Mouse (Mus musculus) embryonic facial prominence, embryonic 13.5 days (tissue): ENCODE measurements around the gene Grb7. TPM values are rescaled to one million over a fixed set of nuclear protein-coding genes. Genes with fewer than 3 reads are reported as not detected.
A peak's percentile ranks its signal among the peaks of the same experiment; 100 is the strongest.

Source experiments
- ATAC-seq: fragments of 200-750 bp; cut with Nextera tagmentation; 2 replicates; pipeline ENCODE4 v1.8.0; 2017; ENCODE audit warnings: low read depth; ENCODE audit not compliant: insufficient number of reproducible peaks, insufficient read depth, low FRiP score, low TSS enrichment
- H3K27ac ChIP-seq: fragments of 300-500 bp; sonication (generic); 2 replicates; pipeline ENCODE4 v1.5.1; 2015; ENCODE audit warnings: moderate library complexity, mild to moderate bottlenecking, inconsistent platforms
- H3K27me3 ChIP-seq: fragments of 300-500 bp; sonication (generic); 2 replicates; pipeline ENCODE4 v1.6.1; 2015; ENCODE audit warnings: mild to moderate bottlenecking, inconsistent platforms
- H3K36me3 ChIP-seq: fragments of 300-500 bp; sonication (generic); 2 replicates; pipeline ENCODE4 v1.6.1; 2015; ENCODE audit warnings: mild to moderate bottlenecking, inconsistent platforms
- H3K4me1 ChIP-seq: fragments of 300-500 bp; sonication (generic); 2 replicates; pipeline ENCODE4 v1.6.1; 2015; ENCODE audit warnings: inconsistent platforms
- H3K4me2 ChIP-seq: fragments of 300-500 bp; sonication (generic); 2 replicates; pipeline ENCODE4 v1.6.1; 2015; ENCODE audit warnings: moderate library complexity, mild to moderate bottlenecking, inconsistent platforms
- H3K4me3 ChIP-seq: fragments of 300-500 bp; sonication (generic); 2 replicates; pipeline ENCODE4 v1.5.1; 2015; ENCODE audit warnings: mild to moderate bottlenecking, inconsistent platforms
- H3K9ac ChIP-seq: fragments of 300-500 bp; sonication (generic); 2 replicates; pipeline ENCODE4 v1.6.1; 2015; ENCODE audit warnings: mild to moderate bottlenecking, inconsistent platforms
- H3K9me3 ChIP-seq: fragments of 300-500 bp; sonication (generic); 2 replicates; pipeline ENCODE4 v1.6.1; 2016; ENCODE audit warnings: inconsistent platforms
- WGBS: fragments of 180-500 bp; shearing (Covaris S2); methylation state at CpG from one replicate; pipeline ENCODE4 v1.1.7; 2015; ENCODE audit warnings: mixed read lengths; 5-methylcytosine and 5-hydroxymethylcytosine counted together
- polyA plus RNA-seq: library from polyadenylated mRNA; unstranded; fragments of >200 nt; fragmentation: Nextera tagmentation; extraction: Ambion mirVana; gene quantifications from 2 replicates; pipeline ENCODE4 v1.2.1, GENCODE M21; 2015

Gene Grb7
- polyA plus RNA-seq, 1 experiment from 2014 or later = 12.4 TPM

DNA sequence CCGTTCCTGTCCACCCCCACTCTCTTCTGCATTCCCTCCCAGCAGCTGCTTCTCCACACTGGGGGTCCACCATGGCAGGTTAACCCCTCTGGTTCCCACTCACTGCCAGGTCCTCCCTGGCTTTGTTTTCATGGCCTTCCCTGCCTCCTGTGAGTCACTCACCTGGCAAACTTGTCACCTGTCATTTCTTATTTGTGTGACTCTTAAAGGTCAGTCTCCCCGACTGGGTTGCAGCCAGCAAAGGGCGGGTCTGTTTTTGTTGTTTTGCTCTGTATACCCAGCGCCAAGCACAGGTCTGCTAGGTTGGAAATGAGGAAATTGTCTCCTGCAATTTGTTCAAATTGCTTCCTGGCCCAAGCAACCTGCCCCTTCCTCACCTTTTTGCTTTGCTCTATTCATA lies 515 bp upstream of the Grb7 start:
- 37% methylated on average over 4 of the region's 4 CpGs for WGBS
- Histone ChIP-seq H3K27ac (peak overlapping the region; percentile 28; the same call in 1 of the 2 replicates), H3K4me2 (no peak overlapping the region), H3K4me3 (no peak overlapping the region), H3K9ac (no peak overlapping the region), H3K9me3 (no peaks in the 10 kb centered on the region), H3K36me3 (no peaks in the 10 kb centered on the region), H3K27me3 (peaks cover 42% of the 10 kb centered on the region), H3K4me1 (peaks cover 21% of the 10 kb centered on the region)
- no peak for ATAC-seq

- no peaks in the 10 kb centered on the region for H3K9me3 ChIP-seq
- peak overlapping the region; percentile 48 for H3K4me2 ChIP-seq
- peaks cover 42% of the 10 kb centered on the region for H3K27me3 ChIP-seq
- no peaks in the 10 kb centered on the region for H3K36me3 ChIP-seq
- peak; percentile 65 for ATAC-seq
- H3K27ac ChIP-seq = peak overlapping the region; percentile 39; the same call in 1 of the 2 replicates
- whole genome bisulfite sequencing = under 1% methylated on average over 31 of the region's 33 CpGs
- peak overlapping the region; percentile 61 for H3K9ac ChIP-seq
- H3K4me3 ChIP-seq = peak overlapping the region; percentile 40
- H3K4me1 ChIP-seq = peaks cover 21% of the 10 kb centered on the region
These were observed 624 bp downstream of the Grb7 start for GRCm38 (mm10) chr11:98446562-98447474.

DNA sequence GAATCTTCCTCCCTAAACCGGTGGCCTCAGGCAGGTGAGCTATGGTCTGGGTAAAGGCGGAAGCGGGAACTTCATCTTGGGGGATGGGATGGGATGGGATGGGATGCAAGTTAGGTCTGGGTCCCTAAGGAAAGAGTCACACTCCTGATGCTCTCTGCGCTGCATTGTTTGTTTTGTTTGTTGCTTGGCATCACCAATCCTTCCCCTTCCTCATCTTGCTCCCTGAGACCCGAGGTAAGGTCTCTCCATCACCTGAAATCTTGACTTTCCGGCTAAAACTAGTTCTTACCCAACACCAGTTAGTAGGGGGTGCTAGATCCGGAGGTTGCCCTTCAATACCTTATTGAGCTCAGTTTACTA lies 1.3 kb downstream of the Grb7 start:
- Histone ChIP-seq H3K4me1 (peaks cover 21% of the 10 kb centered on the region), H3K4me3 (peak overlapping the region; percentile 40), H3K27ac (peak overlapping the region; percentile 39), H3K27me3 (peaks cover 42% of the 10 kb centered on the region), H3K9ac (peak overlapping the region; percentile 61; the same call in 1 of the 2 replicates), H3K9me3 (no peaks in the 10 kb centered on the region), H3K4me2 (peak overlapping the region; percentile 48), H3K36me3 (no peaks in the 10 kb centered on the region)
- ATAC-seq = no peak
- WGBS = 8% methylated on average over 7 of the region's 7 CpGs

- Histone ChIP-seq H3K4me3 (peak overlapping the region; percentile 40), H3K27ac (peak overlapping the region; percentile 3; the same call in 1 of the 2 replicates), H3K4me2 (peak overlapping the region; percentile 48), H3K9ac (peak overlapping the region; percentile 61; the same call in 1 of the 2 replicates), H3K9me3 (no peaks in the 10 kb centered on the region), H3K27me3 (peaks cover 42% of the 10 kb centered on the region), H3K36me3 (no peaks in the 10 kb centered on the region), H3K4me1 (peaks cover 21% of the 10 kb centered on the region)
- no peak for ATAC-seq
- 32% methylated on average over 13 of the region's 13 CpGs for WGBS
These were observed 2.1 kb downstream of the Grb7 start for GRCm38 (mm10) chr11:98448191-98448790.

DNA sequence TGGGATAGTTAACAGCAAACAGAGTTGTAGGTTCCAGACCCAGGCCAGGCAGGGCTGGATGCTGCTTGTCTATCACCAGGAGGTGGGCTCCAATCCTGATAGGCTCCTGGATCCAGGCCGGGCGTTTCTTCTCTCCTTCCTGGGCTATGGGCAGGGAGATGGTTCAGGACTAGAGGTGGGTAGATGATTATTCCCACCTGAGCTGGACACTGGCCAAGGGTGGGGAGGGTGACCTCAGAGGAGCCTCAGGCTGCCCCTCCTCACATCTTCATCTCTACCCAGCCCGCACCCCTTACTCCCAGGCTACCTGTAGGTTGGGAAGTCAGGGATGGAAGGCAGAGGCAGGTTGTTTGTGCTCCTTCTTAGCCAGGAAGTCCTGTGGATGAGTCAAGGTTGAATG lies 3.2 kb downstream of the Grb7 start:
- H3K27me3 ChIP-seq = peaks cover 42% of the 10 kb centered on the region
- ATAC-seq = no peak
- no peaks in the 10 kb centered on the region for H3K36me3 ChIP-seq
- no peak overlapping the region for H3K9ac ChIP-seq
- no peak overlapping the region for H3K4me3 ChIP-seq
- 0 out of 2 replicates have a peak overlapping the region, but pooled peaks have one; percentile 48 for H3K4me2 ChIP-seq
- peaks cover 21% of the 10 kb centered on the region for H3K4me1 ChIP-seq
- H3K27ac ChIP-seq = no peak overlapping the region
- no peaks in the 10 kb centered on the region for H3K9me3 ChIP-seq
- 78% methylated on average over 3 of the region's 3 CpGs for WGBS

DNA sequence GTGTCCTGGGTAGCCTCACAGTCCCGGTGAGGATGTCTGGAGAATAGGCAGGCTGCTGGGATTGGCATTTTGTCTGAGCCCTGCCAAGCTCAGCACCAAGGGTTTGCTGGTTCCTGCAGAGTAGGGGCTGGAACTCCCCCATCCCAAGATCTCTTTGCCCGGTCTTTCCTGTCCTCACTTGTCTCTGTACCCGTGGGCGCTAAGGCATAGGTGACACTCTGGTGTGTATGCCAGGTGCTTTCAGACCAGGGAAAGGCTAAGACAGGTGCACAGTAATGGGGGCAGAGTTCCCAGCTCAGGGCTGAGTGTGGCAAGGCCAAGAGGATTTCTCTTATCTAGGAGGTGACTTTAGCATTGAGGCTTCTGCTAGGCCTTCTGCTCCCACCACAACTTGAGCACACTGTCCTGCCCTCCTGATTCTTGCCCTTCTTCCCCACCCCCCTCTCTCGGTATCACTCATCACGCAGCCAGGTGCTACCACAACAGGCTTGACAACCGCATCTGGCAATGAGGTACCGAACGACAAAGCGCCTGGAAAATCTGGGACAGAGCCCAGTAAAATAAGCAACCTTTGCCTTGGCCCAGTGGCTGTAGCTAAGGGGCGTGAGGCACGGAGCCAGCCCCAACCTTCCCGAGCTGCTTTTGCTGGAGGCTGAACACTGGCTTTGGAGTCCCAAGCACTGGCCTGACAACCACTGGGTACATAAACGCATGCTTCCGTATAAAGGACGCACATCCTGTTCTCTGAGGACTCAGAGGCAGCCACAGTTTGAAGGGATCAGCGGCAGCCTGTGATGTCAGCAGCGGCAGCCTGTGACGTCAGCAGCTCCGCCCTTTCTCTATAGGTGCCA lies 4.0 kb downstream of the Grb7 start:
- Histone ChIP-seq H3K4me3 (no peak overlapping the region), H3K27me3 (peaks cover 42% of the 10 kb centered on the region), H3K4me2 (no peak overlapping the region), H3K9me3 (no peaks in the 10 kb centered on the region), H3K27ac (no peak overlapping the region), H3K9ac (no peak overlapping the region), H3K4me1 (peaks cover 21% of the 10 kb centered on the region), H3K36me3 (peaks cover 3% of the 10 kb centered on the region; the same call in 1 of the 2 replicates)
- WGBS = 80% methylated on average over 20 of the region's 20 CpGs
- no peak for ATAC-seq

DNA sequence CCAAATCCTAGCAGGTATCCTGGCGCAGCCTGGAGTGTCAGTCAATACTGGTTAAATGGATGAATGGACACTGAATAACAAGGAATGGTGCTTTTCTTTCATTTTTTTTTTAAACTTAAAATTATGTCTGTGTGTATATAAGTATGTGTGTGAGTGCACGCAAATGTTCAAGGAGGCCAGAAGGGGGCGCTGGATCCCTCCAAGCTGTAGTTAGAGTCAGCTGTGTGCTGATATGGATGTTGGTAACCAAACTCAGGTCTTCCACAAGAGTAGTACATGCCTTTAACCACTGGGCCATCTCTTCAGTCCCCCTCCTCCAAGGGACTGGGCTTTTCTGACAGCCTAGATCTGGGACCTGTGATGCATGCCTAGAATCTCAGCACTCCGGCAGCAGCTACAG lies 9.3 kb downstream of the Grb7 start:
- Histone ChIP-seq H3K9me3 (no peaks in the 10 kb centered on the region), H3K4me2 (no peak overlapping the region), H3K4me3 (no peak overlapping the region), H3K4me1 (peaks cover 18% of the 10 kb centered on the region), H3K27me3 (peaks cover 28% of the 10 kb centered on the region), H3K27ac (no peak overlapping the region), H3K36me3 (peaks cover 3% of the 10 kb centered on the region; the same call in 1 of the 2 replicates), H3K9ac (no peak overlapping the region)
- no peak for ATAC-seq
- 88% methylated on average over 4 of the region's 4 CpGs for WGBS

- ATAC-seq = no peak
- Histone ChIP-seq H3K4me2 (no peak overlapping the region), H3K36me3 (peaks cover 3% of the 10 kb centered on the region; the same call in 1 of the 2 replicates), H3K9ac (no peak overlapping the region), H3K9me3 (no peaks in the 10 kb centered on the region), H3K27me3 (peaks cover 34% of the 10 kb centered on the region), H3K4me3 (no peak overlapping the region), H3K27ac (no peak overlapping the region), H3K4me1 (peaks cover 18% of the 10 kb centered on the region)
- WGBS = 74% methylated on average over 5 of the region's 5 CpGs
These were observed 10.4 kb downstream of the Grb7 start for GRCm38 (mm10) chr11:98456545-98456944.

GRCm38 (mm10) chr11:98456945-98457344 lies 10.8 kb downstream of the Grb7 start:
- Histone ChIP-seq H3K9ac (peak overlapping the region; percentile 68), H3K36me3 (peaks cover 3% of the 10 kb centered on the region; the same call in 1 of the 2 replicates), H3K27me3 (peaks cover 38% of the 10 kb centered on the region), H3K4me1 (peaks cover 18% of the 10 kb centered on the region), H3K4me2 (peak overlapping the region; percentile 74), H3K9me3 (no peaks in the 10 kb centered on the region), H3K4me3 (peak overlapping the region; percentile 55), H3K27ac (no peak overlapping the region; the same call in 1 of the 2 replicates)
- WGBS = 22% methylated on average over 9 of the region's 9 CpGs
- ATAC-seq = no peak

DNA sequence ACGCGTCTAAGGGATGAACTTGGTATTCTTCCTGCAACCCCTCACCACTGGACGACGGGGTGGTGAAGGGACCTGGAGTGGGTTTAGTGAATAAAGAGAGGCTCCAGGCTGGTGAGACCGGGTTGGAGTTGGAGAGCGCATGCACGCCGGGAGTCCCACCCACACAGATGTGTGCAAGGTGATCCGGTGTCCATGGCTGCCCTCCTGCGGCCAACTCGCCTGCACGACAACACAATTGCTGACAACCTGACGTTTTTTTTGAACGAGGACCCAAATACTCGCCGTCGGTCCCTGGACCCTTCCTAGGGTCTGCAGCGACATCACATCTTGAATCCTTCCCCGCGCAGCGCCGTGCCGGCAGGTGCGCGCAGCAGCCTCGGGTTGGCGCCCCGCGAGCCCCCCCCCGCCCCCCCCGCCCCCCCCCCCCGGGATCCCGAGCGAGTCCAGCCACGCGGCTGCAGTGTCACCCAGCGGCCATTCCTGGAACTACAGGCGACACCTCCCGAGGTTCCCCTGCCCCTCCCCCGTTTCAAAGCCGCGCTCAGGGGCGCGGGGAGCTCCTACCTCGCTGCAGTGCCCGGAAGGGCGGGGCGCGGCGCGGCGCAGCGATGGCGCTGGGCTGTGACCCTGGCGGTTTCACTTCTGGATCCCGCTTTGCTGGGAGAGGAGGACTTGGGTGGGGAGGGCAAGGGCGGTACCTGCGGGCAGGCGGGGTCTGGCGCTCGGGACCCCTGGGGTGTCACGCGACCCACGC lies 11.3 kb downstream of the Grb7 start:
- H3K27ac ChIP-seq = no peak overlapping the region; the same call in 1 of the 2 replicates
- under 1% methylated on average over 49 of the region's 64 CpGs for WGBS
- peak; percentile 78 for ATAC-seq

More for the DNA sequence above, 11.3 kb downstream of the Grb7 start:
- Histone ChIP-seq H3K27me3 (peaks cover 44% of the 10 kb centered on the region), H3K4me2 (peak overlapping the region; percentile 74), H3K4me3 (peak overlapping the region; percentile 55), H3K9ac (peak overlapping the region; percentile 68), H3K4me1 (peaks cover 18% of the 10 kb centered on the region), H3K9me3 (no peaks in the 10 kb centered on the region), H3K36me3 (peaks cover 3% of the 10 kb centered on the region; the same call in 1 of the 2 replicates)
